Mouse (Mus musculus): ENCODE measurements around the gene Tomm40.

Tomm40 gene

DNA sequence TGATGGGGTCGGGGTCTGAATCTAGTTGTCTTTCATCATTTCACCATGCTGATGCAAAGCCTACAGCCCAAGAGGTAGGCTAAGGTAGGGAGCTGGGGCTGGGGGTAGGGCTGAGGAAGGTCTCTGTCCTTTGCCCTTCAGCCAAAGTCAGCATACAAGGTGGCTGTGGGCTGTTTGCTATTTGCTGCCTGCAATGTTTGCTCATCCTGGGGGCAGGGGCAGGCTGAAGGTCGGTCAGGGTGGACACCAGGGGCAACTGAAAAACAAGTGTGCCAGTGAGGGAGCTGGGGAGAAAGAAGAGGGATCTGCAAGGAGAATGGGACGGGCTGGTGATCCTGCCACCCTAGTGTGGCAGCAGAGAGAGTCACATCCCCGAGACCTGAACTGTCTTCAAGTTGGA is 29.9 kb downstream of the Tomm40 start:
- DNase-seq: no peak

DNA sequence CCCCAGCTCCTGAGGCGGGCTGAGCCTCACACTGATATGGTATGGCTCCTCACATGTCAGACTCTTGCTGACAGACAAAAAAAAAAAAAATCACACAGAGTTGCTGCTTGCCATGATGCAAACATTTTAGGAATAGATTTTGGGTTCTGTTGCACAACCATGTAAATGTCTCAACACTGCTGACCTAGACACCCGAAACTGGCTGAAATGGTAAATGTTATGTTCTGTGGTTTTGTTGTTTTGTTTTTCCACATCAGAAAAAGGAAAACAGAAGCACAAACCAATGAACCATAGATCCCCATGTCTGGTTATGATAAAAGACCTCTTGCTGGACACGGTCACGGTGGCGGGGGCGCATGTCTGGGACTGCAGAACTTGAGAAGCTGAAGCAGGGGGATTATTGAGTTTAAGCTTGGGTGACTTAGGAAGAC is 31.5 kb downstream of the Tomm40 start:
- DNase-seq: no peak

DNA sequence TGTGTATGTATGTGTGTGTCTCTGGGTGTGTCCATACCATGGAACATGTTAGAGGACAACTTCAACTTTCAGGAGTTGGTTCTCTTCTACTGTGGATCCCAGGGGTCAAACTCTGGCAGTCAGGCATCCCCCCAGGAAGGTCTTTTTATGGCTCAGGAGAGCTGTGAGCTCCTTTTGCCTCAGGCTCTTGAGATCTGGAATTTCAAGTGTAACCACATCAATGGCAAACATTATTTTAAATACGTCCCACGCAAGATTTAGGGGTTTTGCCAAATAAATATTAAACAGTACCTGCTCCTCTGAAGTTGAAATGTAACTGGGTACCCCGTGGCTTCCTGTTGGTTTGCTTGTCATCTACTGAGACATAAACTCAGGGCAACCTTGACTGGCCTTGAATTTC is 32.3 kb downstream of the Tomm40 start:
- no peak for DNase-seq

- DNase-seq: no peak
Observed at GRCm38 (mm10) chr7:19681202-19681694, 34.0 kb downstream of the Tomm40 start, which contains the start of the genes Gm44805 and Apoc4. Gm44805 (minus strand) TSS chr7:19681423. Apoc4 (minus strand) TSS chr7:19681479.

GRCm38 (mm10) chr7:19680702-19681101 is 34.5 kb downstream of the Tomm40 start:
- DNase-seq: no peak

DNA sequence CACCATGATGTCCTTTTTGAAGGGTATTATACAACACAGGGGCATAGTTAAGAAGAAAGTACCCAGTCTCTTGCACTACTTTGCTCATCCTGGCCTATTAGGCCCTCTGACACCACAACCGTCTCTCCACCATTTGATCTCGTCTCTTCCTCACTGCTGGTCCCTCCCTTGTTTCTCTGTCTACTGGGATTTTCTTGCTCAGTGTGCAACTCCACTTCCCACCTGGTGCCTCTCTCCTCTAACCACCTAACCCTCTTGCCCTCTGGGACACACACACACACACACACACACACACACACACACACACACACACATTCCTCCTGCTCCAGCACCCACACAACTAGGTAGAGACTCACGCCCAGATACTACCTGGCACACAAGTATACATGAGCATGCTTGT is 36.3 kb downstream of the Tomm40 start:
- no peak for DNase-seq

GRCm38 (mm10) chr7:19677872-19678271 is 37.4 kb downstream of the Tomm40 start, which contains the start of gene Apoc2:
Apoc2 (minus strand) TSS chr7:19677941.
- DNase-seq: no peak

DNA sequence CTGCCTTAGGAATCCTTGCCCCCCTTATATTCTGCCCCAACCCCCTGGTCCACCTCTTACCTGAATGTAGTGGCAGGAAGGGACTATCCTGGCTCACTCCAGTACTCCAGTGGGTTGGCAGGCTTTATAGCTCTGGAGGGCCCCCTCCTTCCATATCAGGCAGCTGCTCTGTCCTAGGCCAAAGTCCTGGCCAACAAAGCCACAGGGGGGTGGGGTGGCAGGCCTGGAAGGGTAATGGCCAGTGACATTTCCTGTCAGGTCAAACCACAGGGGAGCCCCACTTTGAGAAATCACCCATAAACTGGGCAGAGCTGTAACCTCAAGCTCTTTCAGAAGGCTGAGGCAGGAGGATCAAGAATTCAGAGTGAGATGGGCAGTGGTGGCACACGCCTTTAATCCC is 38.6 kb downstream of the Tomm40 start:
- no peak for DNase-seq

GRCm38 (mm10) chr7:19675824-19676223 is 39.4 kb downstream of the Tomm40 start:
- no peak for DNase-seq

GRCm38 (mm10) chr7:19673083-19673699 is 42.0 kb downstream of the Tomm40 start:
- DNase-seq: no peak

- DNase-seq: no peak
Observed at GRCm38 (mm10) chr7:19671511-19671910, 43.7 kb downstream of the Tomm40 start.

DNA sequence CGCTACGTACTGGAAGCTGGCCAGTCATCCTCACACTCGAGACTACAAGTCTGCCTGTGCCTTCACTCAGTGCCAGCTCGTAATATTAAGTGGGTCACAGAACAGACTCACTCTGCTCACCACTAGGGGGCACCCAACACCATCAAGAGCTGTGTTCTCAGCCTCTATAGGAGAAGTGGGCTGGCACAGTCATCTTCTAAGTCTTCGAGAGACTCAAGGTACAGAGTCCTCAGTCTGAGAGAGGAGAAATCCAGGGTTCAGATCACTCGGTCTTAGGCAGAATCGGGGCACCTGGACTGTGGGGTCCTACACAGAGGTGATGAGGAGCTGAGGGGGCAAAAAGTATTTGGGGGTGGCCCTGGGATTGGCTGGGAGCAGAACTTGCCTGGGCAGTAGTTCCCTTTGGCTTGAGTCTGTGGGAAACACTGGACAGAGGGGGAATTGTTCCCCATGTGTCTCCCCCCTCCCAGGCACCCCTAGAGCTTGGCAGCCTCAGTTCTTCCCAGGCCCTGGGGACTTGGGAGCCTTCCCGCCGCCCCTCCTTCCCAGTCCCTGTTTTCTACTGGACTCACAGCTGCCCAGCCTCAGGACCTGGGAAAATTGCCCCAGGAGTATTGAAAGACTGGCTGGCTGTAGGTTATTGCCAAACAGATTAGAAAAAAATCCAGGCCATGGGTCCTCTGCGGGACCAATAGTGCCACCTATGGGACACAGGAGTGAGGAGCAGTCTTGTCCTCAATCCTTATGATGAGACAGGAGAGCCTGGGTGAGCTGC is 46.1 kb downstream of the Tomm40 start:
- DNase-seq: peak; percentile 94

GRCm38 (mm10) chr7:19667434-19667833 is 47.8 kb downstream of the Tomm40 start:
- no peak for DNase-seq

DNA sequence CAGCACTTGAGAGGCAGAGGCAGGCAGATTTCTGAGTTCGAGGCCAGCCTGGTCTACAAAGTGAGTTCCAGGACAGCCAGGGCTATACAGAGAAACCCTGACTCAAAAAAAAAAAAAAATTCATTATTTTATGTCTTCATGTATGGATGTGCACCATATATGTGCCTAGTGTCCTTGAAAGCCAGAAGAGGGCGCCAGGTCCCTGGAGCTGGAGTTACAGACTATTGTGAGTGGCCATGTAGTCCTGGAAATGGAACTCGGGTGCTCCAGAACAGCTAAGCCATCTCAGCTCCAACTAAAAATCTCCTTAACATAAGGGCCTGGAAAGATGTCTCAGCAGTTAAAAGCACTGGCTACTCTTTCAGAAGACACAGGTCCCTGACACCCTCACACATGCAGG is 48.5 kb downstream of the Tomm40 start:
- DNase-seq: peak; percentile 23

DNA sequence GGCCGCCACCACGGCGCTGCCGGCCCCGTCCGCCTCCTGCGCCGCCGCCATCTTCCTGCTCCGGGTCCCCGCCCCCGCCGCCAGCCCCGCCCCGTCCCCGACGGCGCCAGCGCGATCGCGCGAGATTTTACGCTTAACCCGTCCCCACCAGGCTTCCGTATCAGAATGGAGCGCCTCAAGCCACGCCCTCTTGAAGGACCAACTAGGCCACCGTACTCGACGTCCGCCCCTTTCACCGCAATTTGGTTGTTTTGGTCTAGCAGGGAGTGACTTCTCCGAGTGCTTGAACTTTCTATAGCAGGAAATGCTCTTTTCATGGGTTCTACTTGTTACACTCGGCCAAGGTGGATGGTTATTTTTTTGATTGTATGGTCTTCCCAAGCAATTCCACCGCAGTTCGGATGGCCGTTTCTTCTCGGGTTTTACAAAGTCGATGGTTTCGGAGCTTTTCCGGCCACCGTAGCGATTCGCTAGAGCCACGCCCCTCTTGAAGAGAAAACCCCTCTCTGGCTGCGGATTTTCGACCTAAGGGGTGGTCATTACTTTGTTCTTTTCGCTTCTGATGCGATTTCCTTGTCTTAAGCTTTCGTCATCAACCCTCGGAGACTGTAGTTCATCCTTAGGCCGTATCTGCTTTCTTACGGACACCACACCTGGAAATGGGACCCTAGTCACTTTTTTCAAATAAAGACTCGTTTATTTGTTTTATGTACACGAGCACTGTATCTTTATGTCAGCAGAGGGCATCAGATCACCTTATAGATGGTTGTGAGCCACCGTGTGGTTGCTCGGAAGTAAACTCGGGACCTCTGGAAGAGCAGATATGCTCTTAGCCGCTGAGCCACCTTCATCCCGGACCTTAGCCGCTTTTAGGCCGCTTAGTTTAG is 50.0 kb downstream of the Tomm40 start, which contains the start of gene Clptm1:
TSS of gene Clptm1 (minus strand) at position 79 of the 887 bp plus-strand sequence.
- DNase-seq: peak; percentile 97

DNA sequence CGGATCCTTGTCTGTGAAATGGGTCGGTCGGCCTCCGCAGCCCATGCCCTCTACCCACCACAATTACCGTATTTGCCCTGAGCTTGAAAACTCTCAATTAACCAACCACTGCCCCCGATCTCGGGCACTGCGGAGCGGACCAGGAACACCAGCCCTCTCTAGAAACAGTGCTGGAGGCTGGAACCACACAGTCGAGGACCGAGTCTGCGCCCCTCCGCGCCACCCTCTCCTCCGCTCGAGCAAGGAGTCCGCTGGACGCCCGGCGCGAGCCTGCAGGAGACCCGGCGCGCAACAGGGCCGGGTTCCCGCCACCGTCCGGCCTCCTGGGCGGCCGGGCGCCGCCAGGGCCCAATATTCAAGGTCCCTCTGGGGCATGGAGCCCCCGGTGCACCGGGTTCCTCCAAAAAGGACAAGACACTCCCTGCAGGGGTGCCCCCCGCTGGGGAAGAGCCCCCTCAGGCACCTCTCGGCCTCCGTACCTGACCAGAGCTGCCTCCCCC is 50.7 kb downstream of the Tomm40 start:
- DNase-seq: no peak

- DNase-seq: peak; percentile 30
Observed at GRCm38 (mm10) chr7:19663940-19664339, 51.3 kb downstream of the Tomm40 start.

- no peak for DNase-seq
Observed at GRCm38 (mm10) chr7:19652614-19653013, 62.6 kb downstream of the Tomm40 start.

All from thymus, postnatal 4 days (tissue).